Mouse (Mus musculus) retina, postnatal 1 day (tissue): ENCODE measurements at regions not wholly inside any gene's neighbourhood (a gene's known extent, or its start where the extent isn't known, plus 50 kb on each side); places are given as distances from the start of the nearest gene placed in this dataset.

Source experiments
- DNase-seq: peaks from one replicate; pipeline ENCODE4 v3.0.0-alpha.2; 2012

GRCm38 (mm10) chr5:111789904-111790303, 56.2 kb downstream of the Gm26897 start:
- DNase-seq: no peak

DNA sequence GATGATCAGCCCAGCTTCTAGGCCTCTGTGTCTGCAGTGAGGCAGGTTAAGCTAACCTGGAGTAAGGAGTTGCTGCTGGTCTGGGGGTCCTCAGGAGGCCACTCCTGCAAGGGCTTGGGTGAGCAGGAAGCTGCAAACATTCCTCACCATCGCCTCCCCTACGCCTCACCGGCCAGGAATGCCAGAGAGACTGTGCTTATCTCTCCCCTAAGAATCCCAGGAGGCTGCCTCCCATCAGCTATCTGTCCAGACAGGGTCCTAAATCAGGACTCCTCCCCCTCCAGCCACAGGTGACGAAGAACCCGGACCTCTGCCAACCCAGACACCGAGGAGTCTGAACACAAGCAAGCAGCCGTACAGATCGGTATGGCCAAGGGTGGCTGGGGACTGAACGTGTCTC, 56.8 kb downstream of the Gm26897 start:
- no peak for DNase-seq

- DNase-seq: no peak
Measured at GRCm38 (mm10) chr5:111791089-111791561, 57.4 kb downstream of the Gm26897 start.

GRCm38 (mm10) chr5:111792746-111793145, 59.0 kb downstream of the Gm26897 start:
- no peak for DNase-seq

DNA sequence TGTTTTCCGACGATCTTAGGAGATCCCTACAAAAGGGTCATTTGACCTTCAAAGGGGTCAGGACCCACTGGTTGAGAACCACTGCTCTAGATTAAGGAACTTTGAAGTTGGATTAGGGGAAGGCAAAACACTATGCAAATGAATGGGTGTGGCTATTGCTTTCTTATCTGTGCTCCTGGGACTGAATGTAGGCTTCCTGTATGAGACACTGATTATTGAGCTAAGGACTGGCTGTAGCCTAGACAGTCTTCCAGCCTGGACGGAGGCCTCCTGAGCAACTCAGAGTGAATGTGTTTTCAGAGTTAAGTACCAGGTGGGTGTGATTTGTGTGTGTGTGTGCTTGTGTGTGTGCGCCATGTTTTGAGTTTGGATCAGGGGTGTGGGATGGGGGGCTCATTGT, 59.5 kb downstream of the Gm26897 start:
- no peak for DNase-seq

- DNase-seq: no peak
Measured at GRCm38 (mm10) chr5:111796889-111797288, 63.2 kb downstream of the Gm26897 start.

DNA sequence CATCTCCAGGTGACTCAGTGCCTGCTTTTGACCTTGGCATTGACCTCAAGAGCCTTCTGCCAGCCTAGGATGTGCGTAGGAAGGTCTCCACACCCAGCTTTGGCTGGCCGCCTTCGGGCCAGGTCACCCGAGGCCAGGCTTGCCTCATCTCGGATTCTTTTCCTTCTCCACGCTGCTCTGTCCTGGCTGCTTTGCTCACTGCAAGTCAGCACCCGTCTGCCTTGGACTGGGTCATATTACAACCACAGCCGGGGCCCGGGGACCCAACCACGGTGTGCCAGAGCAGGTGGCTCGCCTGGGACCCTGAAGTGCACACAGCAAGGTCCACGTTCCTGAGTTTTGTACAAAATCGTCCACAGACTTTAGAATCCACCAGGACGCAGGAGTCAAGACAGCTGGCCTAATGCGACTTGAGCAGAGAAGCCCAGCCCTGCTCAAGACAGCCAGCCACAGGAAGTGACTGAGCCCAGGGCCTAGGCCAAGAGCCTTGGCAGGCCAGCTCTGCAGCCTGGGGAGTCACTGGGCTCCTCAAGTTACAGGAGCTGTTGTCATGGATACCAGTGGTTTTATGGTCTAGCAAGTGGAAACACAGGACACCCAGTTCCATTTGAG, 66.1 kb downstream of the Gm26897 start:
- DNase-seq: no peak

DNA sequence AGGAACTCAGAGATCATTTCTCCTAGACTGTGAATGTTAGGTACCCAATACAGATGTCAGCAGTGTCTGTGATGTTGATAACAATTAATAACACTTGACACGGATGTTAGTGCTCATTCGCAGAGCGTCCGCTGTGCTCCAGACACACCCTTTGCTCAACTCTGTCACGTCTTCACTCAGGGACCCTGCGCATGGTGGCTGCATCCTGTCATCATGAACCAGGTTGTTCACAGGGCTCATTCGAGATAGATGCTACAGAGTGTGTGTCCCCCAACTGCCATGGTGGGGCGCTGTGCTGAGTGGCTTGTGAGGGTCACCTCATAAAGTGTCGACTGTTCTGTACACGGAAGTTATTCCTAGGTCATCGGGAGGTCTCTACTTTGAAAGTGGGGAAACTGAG, 66.8 kb downstream of the Gm26897 start:
- no peak for DNase-seq

GRCm38 (mm10) chr5:111801051-111801450, 67.3 kb downstream of the Gm26897 start:
- no peak for DNase-seq

DNA sequence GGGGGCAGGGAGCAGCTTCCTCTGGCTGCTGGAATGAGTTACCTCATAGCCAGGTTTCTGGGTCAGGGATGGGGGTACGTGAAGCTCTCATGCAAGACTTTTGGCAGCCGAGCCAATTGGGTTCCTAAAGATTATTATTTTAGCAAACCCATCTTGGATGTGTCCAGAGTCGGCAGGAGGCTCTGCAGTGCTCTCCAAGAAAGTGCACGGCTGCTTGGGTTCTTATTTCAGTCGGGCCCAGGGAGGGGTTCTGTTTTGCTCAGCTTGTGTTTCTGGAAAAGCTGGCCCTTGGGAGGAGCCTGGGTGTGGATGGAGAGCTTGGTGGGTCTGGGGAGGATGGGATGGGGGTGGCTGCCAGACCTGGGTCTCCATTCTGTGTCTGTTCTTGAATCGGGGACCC, 70.8 kb downstream of the Gm26897 start:
- DNase-seq: no peak

DNA sequence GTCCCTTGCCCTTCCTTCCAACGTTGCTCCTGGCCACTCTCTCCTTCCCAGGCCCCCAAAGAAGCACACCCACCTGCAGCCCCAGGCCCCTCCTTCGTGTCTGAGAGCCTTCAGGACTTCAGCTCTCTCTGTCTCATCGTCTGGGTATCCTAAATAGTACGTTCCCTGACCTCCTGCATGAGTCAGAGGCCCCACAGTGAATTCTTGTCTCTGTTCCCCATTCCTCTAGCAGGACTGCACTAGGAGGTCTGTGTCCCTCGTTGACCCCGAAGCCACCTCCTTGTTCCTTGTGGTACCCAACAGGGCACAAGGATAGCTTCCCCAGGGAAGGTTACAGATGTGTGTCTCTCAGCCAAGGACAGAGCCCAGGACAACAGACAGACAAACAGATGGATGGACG, 71.4 kb downstream of the Gm26897 start:
- DNase-seq: no peak

- no peak for DNase-seq
Measured at GRCm38 (mm10) chr5:111805761-111806191, 72.1 kb downstream of the Gm26897 start.

DNA sequence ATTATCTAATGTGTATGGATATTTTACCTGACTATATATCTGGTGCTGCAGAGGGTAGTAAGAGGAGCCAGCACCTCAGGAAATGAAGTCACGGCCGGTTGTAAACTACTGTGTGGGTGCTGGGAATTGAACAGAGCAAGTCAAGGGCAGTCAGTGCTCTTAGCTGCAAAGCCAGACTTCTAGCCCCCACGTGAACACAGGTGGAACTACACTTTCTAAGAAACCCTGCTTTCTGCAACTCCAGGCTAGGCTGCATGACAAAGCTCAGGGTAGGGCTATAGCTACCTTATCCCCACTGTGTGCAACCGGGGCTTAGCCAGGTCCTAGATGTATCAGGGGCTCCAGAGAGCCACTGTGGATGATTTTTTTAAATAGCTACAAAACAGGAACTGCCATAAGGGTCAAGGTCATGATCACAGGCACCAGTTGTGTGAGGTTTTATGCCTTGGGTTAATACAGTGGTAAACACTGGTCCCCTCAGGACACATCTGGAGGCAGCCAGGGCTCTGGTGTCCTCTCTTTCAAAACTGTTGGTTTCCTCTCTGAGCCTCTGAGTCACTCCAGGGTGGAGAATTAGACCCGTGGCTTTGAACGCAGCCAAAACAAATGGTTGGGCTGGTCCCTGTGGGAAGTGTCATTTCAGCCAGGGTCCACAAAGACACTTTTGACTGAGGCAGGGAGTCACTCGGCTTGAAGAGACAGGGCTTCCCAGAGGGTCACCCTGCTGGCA, 76.5 kb downstream of the Gm26897 start:
- no peak for DNase-seq

GRCm38 (mm10) chr5:111812581-111812980, 78.9 kb downstream of the Gm26897 start:
- DNase-seq: no peak

DNA sequence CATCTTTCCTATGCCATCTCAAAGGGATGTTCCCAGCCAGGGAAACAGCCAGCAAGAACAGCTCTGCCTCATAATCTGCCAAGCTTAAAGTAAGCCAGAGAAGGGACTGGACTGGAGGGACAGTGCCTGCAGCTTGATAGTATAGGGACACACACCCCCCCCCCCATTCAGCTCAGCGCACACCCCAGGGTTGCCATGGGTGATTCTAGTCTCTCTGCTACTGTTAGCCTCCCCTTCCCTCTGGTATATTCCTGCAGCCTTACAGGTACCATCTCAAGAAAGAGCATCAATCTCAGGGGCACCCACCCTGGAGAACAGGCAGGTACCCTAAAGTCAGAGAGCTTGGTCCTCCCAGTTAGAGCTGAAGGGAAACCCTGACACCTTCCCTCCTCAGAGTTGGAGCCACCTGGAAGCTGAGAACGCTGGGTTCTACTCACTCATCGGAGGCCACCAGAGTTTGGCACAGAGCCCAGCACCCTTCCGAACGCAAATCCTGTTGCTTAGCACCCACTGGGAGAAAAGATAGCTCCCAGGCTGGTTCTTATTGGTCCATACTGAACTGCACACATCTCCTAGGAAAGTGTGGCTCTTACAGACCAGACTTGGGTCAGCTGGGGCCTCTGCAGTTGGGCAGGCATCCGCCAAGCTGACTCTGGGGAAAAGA, 79.5 kb downstream of the Gm26897 start:
- DNase-seq: peak; percentile 37

DNA sequence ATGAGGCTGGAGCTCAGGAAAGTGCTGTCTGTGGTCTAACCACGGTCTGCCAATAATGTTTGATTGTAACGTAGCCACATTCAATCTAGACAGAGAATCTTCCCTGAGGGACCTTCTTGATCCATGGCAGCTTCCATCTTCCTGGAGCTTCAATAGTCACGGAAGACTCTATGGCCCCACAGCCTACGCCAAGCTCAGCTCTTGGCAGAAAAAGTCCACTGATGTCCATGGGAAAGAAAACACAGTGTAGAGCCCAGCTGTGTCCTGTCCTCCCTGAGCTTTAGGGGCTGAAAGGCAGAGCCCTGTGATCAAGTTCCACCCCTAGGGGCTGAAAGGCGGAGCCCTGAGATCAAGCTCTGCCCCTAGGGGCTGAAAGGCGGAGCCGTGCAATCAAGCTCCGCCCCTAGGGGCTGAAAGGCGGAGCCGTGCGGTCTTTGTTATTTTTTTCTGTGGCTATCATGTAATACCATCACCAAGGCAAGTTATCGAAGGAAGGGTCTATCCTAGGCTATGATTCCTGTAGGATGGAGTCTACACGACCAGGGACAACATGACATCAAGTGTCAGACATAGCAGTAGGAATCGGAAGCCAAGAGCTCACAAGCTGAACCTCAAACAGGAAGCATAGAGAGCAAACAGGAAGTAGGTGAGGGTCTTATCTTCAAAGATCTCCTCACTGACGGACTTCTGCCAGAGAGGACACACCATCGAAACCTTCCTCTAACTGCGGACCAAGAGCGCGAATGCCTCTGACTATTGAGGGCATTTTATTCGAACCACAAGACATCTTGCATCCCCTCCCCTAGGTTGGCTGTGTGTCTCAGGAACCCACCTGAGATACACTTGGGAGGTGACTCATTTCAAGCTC, 81.4 kb downstream of the Gm26897 start:
- DNase-seq: no peak

- DNase-seq: no peak
Measured at GRCm38 (mm10) chr5:111820963-111821362, 87.2 kb downstream of the Gm26897 start.

DNA sequence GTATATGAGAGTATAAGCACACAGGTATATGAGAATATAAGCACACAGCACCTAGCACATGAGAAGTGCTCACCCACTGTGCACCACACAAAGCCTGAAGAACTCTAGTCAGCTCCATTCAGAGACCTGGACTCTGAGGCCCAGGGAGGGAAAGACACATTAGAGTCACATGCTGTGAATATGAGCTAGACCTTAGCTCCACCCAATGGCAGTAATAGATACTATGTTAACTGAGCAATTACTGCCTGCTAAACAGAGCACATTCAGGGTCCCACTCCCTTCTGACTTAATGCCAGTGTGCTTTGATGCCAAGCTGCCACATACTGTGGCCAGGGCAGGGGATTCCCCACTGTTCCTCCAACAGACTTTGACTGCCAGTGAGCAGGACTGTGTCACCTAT, 89.2 kb downstream of the Gm26897 start:
- no peak for DNase-seq

GRCm38 (mm10) chr5:111823420-111823819, 89.7 kb downstream of the Gm26897 start:
- no peak for DNase-seq

- peak; percentile 84 for DNase-seq
Measured at GRCm38 (mm10) chr5:111823842-111824241, 90.1 kb downstream of the Gm26897 start.

GRCm38 (mm10) chr5:111824600-111825130, 90.9 kb downstream of the Gm26897 start:
- DNase-seq: no peak

DNA sequence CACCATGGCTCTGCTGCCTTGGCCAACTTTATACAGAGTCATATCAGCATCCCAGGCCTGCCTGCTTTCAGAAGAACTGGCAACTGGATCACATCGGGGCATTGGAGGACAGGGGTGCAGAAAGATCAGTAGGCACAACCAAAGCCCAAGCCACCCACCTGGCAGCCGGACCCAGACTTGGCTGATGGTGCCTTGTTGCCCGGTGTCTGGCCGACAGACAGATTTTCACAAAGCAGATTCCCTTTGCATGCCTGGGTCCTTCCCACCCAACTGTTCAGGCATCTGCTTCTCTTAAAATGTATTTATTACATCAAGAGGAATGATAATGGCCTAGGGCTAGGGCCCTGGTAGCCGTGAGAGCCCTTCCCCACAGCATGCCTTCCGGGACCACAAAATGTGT, 96.2 kb downstream of the Gm26897 start:
- DNase-seq: no peak
